Comparison of ENCODE assay signal across 25 mouse cellular contexts in genomic region chr5:114070858-114071257, GRCm38 (mm10). TPM values are rescaled to one million over a fixed set of nuclear protein-coding genes. Genes with fewer than 3 reads are reported as not detected.
DNase-seq lines count a peak whose midpoint lies in the region; ATAC-seq and TF ChIP-seq lines count a peak whose summit lies in the region.
"Had no signal": no experiment of that assay in that cellular context is flagged by ENCODE, and none has a peak within 500 bp of the region (broad histone marks: within the 10 kb centered on the region; RNA-seq: fewer than 3 reads in every experiment).

No protein-coding gene starts in this region.

- no peak for ATAC-seq in stomach, postnatal 0 days (ENCODE audit: low FRiP score, low TSS enrichment)
- ATAC-seq: forebrain, embryonic 15.5 days; inflammation-experienced regulatory T-cells, adult 6 months; midbrain, embryonic 16.5 days had no signal

- intact Hi-C loops in gastrocnemius, adult 2 months (cut with DNase I), result no loop called here
- intact Hi-C loops in gastrocnemius, postnatal 36 days (cut with DNase I), result no loop called here
- intact Hi-C loops in left cerebral cortex, adult 2 months (cut with DNase I), result no loop called here

- H3K4me3 ChIP-seq in gastrocnemius, adult 2 months, result no peak overlapping the region
- no peak overlapping the region for H3K4me3 ChIP-seq in left cerebral cortex, adult 2 months
- no peak overlapping the region for H3K4me3 ChIP-seq in stomach, postnatal 0 days (ENCODE audit: low read depth, low read length)
- H3K4me3 ChIP-seq: forebrain, embryonic 15.5 days; heart, embryonic 10.5 days; hindbrain, embryonic 12.5 days; liver, embryonic 13.5 days had no signal

- H3K27ac ChIP-seq in gastrocnemius, adult 2 months, result no peak overlapping the region
- no peak overlapping the region for H3K27ac ChIP-seq in left cerebral cortex, adult 2 months
- no peak overlapping the region for H3K27ac ChIP-seq in stomach, postnatal 0 days (replicated peaks)
- H3K27ac ChIP-seq: forebrain, embryonic 15.5 days; heart, embryonic 10.5 days; hindbrain, embryonic 12.5 days; liver, embryonic 13.5 days had no signal

- no peak overlapping the region for H3K9ac ChIP-seq in stomach, postnatal 0 days (ENCODE audit: low read length)
- H3K9ac ChIP-seq: forebrain, embryonic 15.5 days; hindbrain, embryonic 12.5 days; liver, embryonic 13.5 days had no signal

- DNase-seq in gastrocnemius, adult 2 months, result no peak
- DNase-seq in gastrocnemius, postnatal 36 days, result no peak
- no peak for DNase-seq in left cerebral cortex, adult 2 months (ENCODE audit: extremely low spot score in 1 of 2, low spot score in 2 of 2)
- no peak for DNase-seq in left cerebral cortex, adult 9 months (ENCODE audit: low spot score in 2 of 2)
- peak; percentile 18 for DNase-seq in thymus, postnatal 4 days
- no peak for DNase-seq in thymus, postnatal 0 days (ENCODE audit: low spot score)
- DNase-seq in stomach, postnatal 0 days (ENCODE audit: low spot score), result no peak
- DNase-seq in right cerebral cortex, postnatal 36 days (ENCODE audit: low spot score in 2 of 2), result no peak
- DNase-seq: adrenal gland, adult 2 months; cerebellum, adult 9-11 months; heart, postnatal 10 days; left cerebral cortex, postnatal 4 days; liver, embryonic 13.5 days; lung, postnatal 10 days; right cerebral cortex, postnatal 14 days had no signal

- 91% methylated on average over 4 of the region's 4 CpGs for WGBS in stomach, postnatal 0 days

- peak; percentile 17; the same call in 1 of the 2 replicates for TF ChIP-seq CTCF in gastrocnemius, adult 2 months (IDR thresholded peaks at IDR 0.05)
- peak; percentile 34 for TF ChIP-seq CTCF in left cerebral cortex, adult 2 months (IDR thresholded peaks at IDR 0.05)
- peak; percentile 17; the same call in 1 of the 2 replicates for TF ChIP-seq CTCF in stomach, postnatal 0 days (IDR thresholded peaks at IDR 0.05; ENCODE audit: low read depth)

- TF ChIP-seq EP300 in stomach, postnatal 0 days (optimal IDR thresholded peaks at IDR 0.05), result no peak

- no peak overlapping the region for H3K4me2 ChIP-seq in stomach, postnatal 0 days (replicated peaks; ENCODE audit: low read depth)
- H3K4me2 ChIP-seq: forebrain, embryonic 15.5 days; hindbrain, embryonic 12.5 days; liver, embryonic 13.5 days had no signal

- H3K36me3 ChIP-seq in stomach, postnatal 0 days (ENCODE audit: control insufficient read depth, insufficient read depth, low read length), result no peaks in the 10 kb centered on the region
- H3K36me3 ChIP-seq: forebrain, embryonic 15.5 days; G1E; heart, embryonic 10.5 days; hindbrain, embryonic 12.5 days; liver, embryonic 13.5 days had no signal

- no peaks in the 10 kb centered on the region for H3K9me3 ChIP-seq in stomach, postnatal 0 days (ENCODE audit: control insufficient read depth, low read length)
- H3K9me3 ChIP-seq: forebrain, embryonic 15.5 days; G1E; heart, embryonic 10.5 days; hindbrain, embryonic 12.5 days; liver, embryonic 13.5 days had no signal

- H3K4me1 ChIP-seq in stomach, postnatal 0 days (replicated peaks; ENCODE audit: control insufficient read depth, insufficient read depth), result no peaks in the 10 kb centered on the region
- H3K4me1 ChIP-seq: forebrain, embryonic 15.5 days; heart, embryonic 10.5 days; liver, embryonic 13.5 days had no signal

- no peaks in the 10 kb centered on the region for H3K27me3 ChIP-seq in stomach, postnatal 0 days (ENCODE audit: control insufficient read depth, insufficient read depth, low read length)
- H3K27me3 ChIP-seq: forebrain, embryonic 15.5 days; hindbrain, embryonic 12.5 days; liver, embryonic 13.5 days had no signal

RNA-seq across cellular contexts. Expression of gene Usp30, which starts 5.6 kb away (rescaled TPM):
- 1 to 10 TPM; 8.4 to 9.3 TPM for total RNA-seq in gastrocnemius, adult 2 months (2021)
- total RNA-seq in gastrocnemius, postnatal 36 days (2021), result 1 to 10 TPM; 7.3 to 9.2 TPM
- total RNA-seq in left cerebral cortex, adult 2 months (2021), result 10 to 100 TPM; 39.4 to 42.1 TPM
- polyA plus RNA-seq in thymus, postnatal 0 days (2015; fragmentation: Nextera tagmentation; extraction: Ambion mirVana), result 7.4 and 8.8 TPM in 2 replicates
- polyA plus RNA-seq in stomach, postnatal 0 days (2015; fragmentation: Nextera tagmentation; extraction: Ambion mirVana), result 5.3 and 5.7 TPM in 2 replicates

RNA-seq across cellular contexts. Expression of gene Svop, which starts 20.5 kb away (rescaled TPM):
- total RNA-seq in gastrocnemius, adult 2 months (2021), result not detected
- not detected for total RNA-seq in gastrocnemius, postnatal 36 days (2021)
- 100 to 1,000 TPM; 172 to 190 TPM for total RNA-seq in left cerebral cortex, adult 2 months (2021)
- polyA plus RNA-seq in thymus, postnatal 0 days (2015; fragmentation: Nextera tagmentation; extraction: Ambion mirVana), result not detected in 2 replicates
- 1.1 and 1.2 TPM in 2 replicates for polyA plus RNA-seq in stomach, postnatal 0 days (2015; fragmentation: Nextera tagmentation; extraction: Ambion mirVana)
- total RNA-seq: gastrocnemius, postnatal 4 days; heart, postnatal 10 days; megakaryocyte, adult 5-6 weeks; neutrophil, adult 5-6 weeks had no signal
- polyA plus RNA-seq: G1E; inflammation-experienced regulatory T-cells, adult 6 months; kidney, embryonic 14.5 days had no signal

RNA-seq across cellular contexts. Expression of gene Alkbh2, which starts 57.2 kb away (rescaled TPM):
- under 1 TPM; 0.28 to 0.61 TPM for total RNA-seq in gastrocnemius, adult 2 months (2021)
- under 1 TPM; 0.59 to 0.69 TPM for total RNA-seq in gastrocnemius, postnatal 36 days (2021)
- total RNA-seq in left cerebral cortex, adult 2 months (2021), result 1 to 10 TPM; 5.9 to 7.2 TPM
- 8.2 and 10.1 TPM in 2 replicates for polyA plus RNA-seq in thymus, postnatal 0 days (2015; fragmentation: Nextera tagmentation; extraction: Ambion mirVana)
- polyA plus RNA-seq in stomach, postnatal 0 days (2015; fragmentation: Nextera tagmentation; extraction: Ambion mirVana), result 6.2 and 6.9 TPM in 2 replicates

RNA-seq across cellular contexts. Expression of gene Ung, which starts 59.3 kb away (rescaled TPM):
- total RNA-seq in gastrocnemius, adult 2 months (2021), result 10 to 100 TPM in 1 of 2 experiments, 1 to 10 TPM in 1; 9.2 to 10.5 TPM
- 10 to 100 TPM in 1 of 2 experiments, 1 to 10 TPM in 1; 9.7 to 13.2 TPM for total RNA-seq in gastrocnemius, postnatal 36 days (2021)
- total RNA-seq in left cerebral cortex, adult 2 months (2021), result 1 to 10 TPM; 2.6 to 3.1 TPM
- polyA plus RNA-seq in thymus, postnatal 0 days (2015; fragmentation: Nextera tagmentation; extraction: Ambion mirVana), result 46.4 and 51.4 TPM in 2 replicates
- 15.1 and 16.2 TPM in 2 replicates for polyA plus RNA-seq in stomach, postnatal 0 days (2015; fragmentation: Nextera tagmentation; extraction: Ambion mirVana)

Comparison
In these comparisons a context has a peak if more than half of its experiments do, and no peak if none do; other contexts are left out.
1. RNA of gene Svop, which starts 20.5 kb away (total RNA-seq): 172 to 190 TPM in left cerebral cortex, adult 2 months; not detected in gastrocnemius, adult 2 months and not detected in gastrocnemius, postnatal 36 days; every median in the first group is over 100 times any median in the second.
2. RNA of gene Alkbh2, which starts 57.2 kb away (total RNA-seq): 5.9 to 7.2 TPM in left cerebral cortex, adult 2 months; 0.59 to 0.69 TPM in gastrocnemius, postnatal 36 days and 0.28 to 0.61 TPM in gastrocnemius, adult 2 months; every median in the first group is over 4 times any median in the second.
3. Peak in every context shown above with its lines, with median percentiles within 50 percentile points of each other: CTCF ChIP-seq.